28 mouse cellular contexts compared by ENCODE assay signal in genomic region chr4:76766918-76767317, GRCm38 (mm10).
A peak's percentile ranks its signal among the peaks of the same experiment; 100 is the strongest.
DNase-seq lines count a peak whose midpoint lies in the region; ATAC-seq and TF ChIP-seq lines count a peak whose summit lies in the region.
"Had no signal": no experiment of that assay in that cellular context is flagged by ENCODE, and none has a peak within 500 bp of the region (broad histone marks: within the 10 kb centered on the region; RNA-seq: fewer than 3 reads in every experiment).

No protein-coding gene starts in this region.

- peak; percentile 21 for DNase-seq in midbrain, embryonic 11.5 days (ENCODE audit: low spot score, missing footprints)
- no peak for DNase-seq in midbrain, postnatal 0 days (ENCODE audit: low spot score)
- DNase-seq in embryonic facial prominence, embryonic 14.5 days (ENCODE audit: low spot score), result peak; percentile 96
- DNase-seq in stomach, postnatal 0 days (ENCODE audit: low spot score), result no peak
- no peak for DNase-seq in adipocyte (ENCODE audit: low spot score)
- DNase-seq: adrenal gland, adult 2 months; adrenal gland, postnatal 36 days; B cell, adult 2 months; cerebellum, adult 2 months; cerebellum, postnatal 25 days; gastrocnemius, postnatal 25 days; heart, adult 11 months; heart, postnatal 36 days; kidney, adult 18-20 months; kidney, postnatal 36 days; liver, postnatal 0 days; lung, postnatal 36 days; right cerebral cortex, adult 18-20 months; thymus, adult 2 months; thymus, postnatal 4 days had no signal

- no peaks in the 10 kb centered on the region for H3K4me1 ChIP-seq in midbrain, embryonic 11.5 days (ENCODE audit: control insufficient read depth, insufficient read depth, low read length)
- no peaks in the 10 kb centered on the region for H3K4me1 ChIP-seq in midbrain, postnatal 0 days (ENCODE audit: insufficient read depth, low read length)
- peaks cover 6% of the 10 kb centered on the region; the same call in 1 of the 2 replicates for H3K4me1 ChIP-seq in embryonic facial prominence, embryonic 14.5 days (ENCODE audit: control insufficient read depth, insufficient read depth, low read length)
- H3K4me1 ChIP-seq in limb, embryonic 13.5 days, result no peaks in the 10 kb centered on the region
- H3K4me1 ChIP-seq in stomach, postnatal 0 days (replicated peaks; ENCODE audit: control insufficient read depth, insufficient read depth), result no peaks in the 10 kb centered on the region
- H3K4me1 ChIP-seq in hindbrain, embryonic 16.5 days (ENCODE audit: control insufficient read depth, insufficient read depth, low read depth, low read length), result no peaks in the 10 kb centered on the region
- H3K4me1 ChIP-seq: liver, embryonic 12.5 days; midbrain, embryonic 13.5 days; neural tube, embryonic 15.5 days had no signal

- H3K9ac ChIP-seq in midbrain, embryonic 11.5 days (ENCODE audit: low read length), result no peak overlapping the region
- H3K9ac ChIP-seq in midbrain, postnatal 0 days (replicated peaks; ENCODE audit: low read length, poor library complexity, severe bottlenecking), result no peak overlapping the region
- no peak overlapping the region for H3K9ac ChIP-seq in embryonic facial prominence, embryonic 14.5 days (ENCODE audit: low read depth, low read length)
- no peak overlapping the region for H3K9ac ChIP-seq in limb, embryonic 13.5 days
- no peak overlapping the region for H3K9ac ChIP-seq in stomach, postnatal 0 days (ENCODE audit: low read length)
- H3K9ac ChIP-seq in hindbrain, embryonic 16.5 days (ENCODE audit: low read depth, low read length), result no peak overlapping the region
- H3K9ac ChIP-seq: hindbrain, embryonic 14.5 days; liver, embryonic 12.5 days; liver, postnatal 0 days; midbrain, embryonic 13.5 days; neural tube, embryonic 15.5 days had no signal

- 84% methylated on average over 3 of the region's 3 CpGs for WGBS in midbrain, embryonic 11.5 days
- 83% methylated on average over 3 of the region's 3 CpGs for WGBS in midbrain, postnatal 0 days
- 22% methylated on average over 3 of the region's 3 CpGs for WGBS in embryonic facial prominence, embryonic 14.5 days
- WGBS in limb, embryonic 13.5 days, result 50% methylated on average over 3 of the region's 3 CpGs
- 78% methylated on average over 3 of the region's 3 CpGs for WGBS in stomach, postnatal 0 days
- WGBS in hindbrain, embryonic 16.5 days, result 81% methylated on average over 3 of the region's 3 CpGs

- no peaks in the 10 kb centered on the region for H3K27me3 ChIP-seq in midbrain, embryonic 11.5 days (ENCODE audit: control insufficient read depth, insufficient read depth, low read length)
- no peaks in the 10 kb centered on the region for H3K27me3 ChIP-seq in midbrain, postnatal 0 days (ENCODE audit: insufficient read depth, low read length)
- no peaks in the 10 kb centered on the region for H3K27me3 ChIP-seq in embryonic facial prominence, embryonic 14.5 days (replicated peaks; ENCODE audit: control insufficient read depth, insufficient read depth, low read length)
- no peaks in the 10 kb centered on the region for H3K27me3 ChIP-seq in limb, embryonic 13.5 days
- H3K27me3 ChIP-seq in stomach, postnatal 0 days (ENCODE audit: control insufficient read depth, insufficient read depth, low read length), result no peaks in the 10 kb centered on the region
- H3K27me3 ChIP-seq in hindbrain, embryonic 16.5 days (replicated peaks; ENCODE audit: control insufficient read depth, insufficient read depth, low read length), result no peaks in the 10 kb centered on the region
- H3K27me3 ChIP-seq: liver, embryonic 12.5 days; midbrain, embryonic 13.5 days; neural tube, embryonic 15.5 days had no signal

- H3K36me3 ChIP-seq in midbrain, embryonic 11.5 days (ENCODE audit: control insufficient read depth, insufficient read depth, low read length), result no peaks in the 10 kb centered on the region
- H3K36me3 ChIP-seq in midbrain, postnatal 0 days (ENCODE audit: insufficient read depth, low read length), result no peaks in the 10 kb centered on the region
- H3K36me3 ChIP-seq in embryonic facial prominence, embryonic 14.5 days (ENCODE audit: control insufficient read depth, insufficient read depth, low read length), result no peaks in the 10 kb centered on the region
- H3K36me3 ChIP-seq in limb, embryonic 13.5 days, result no peaks in the 10 kb centered on the region
- no peaks in the 10 kb centered on the region for H3K36me3 ChIP-seq in stomach, postnatal 0 days (ENCODE audit: control insufficient read depth, insufficient read depth, low read length)
- H3K36me3 ChIP-seq in hindbrain, embryonic 16.5 days (ENCODE audit: control insufficient read depth, insufficient read depth, low read length), result no peaks in the 10 kb centered on the region
- H3K36me3 ChIP-seq: liver, embryonic 12.5 days; midbrain, embryonic 13.5 days; neural tube, embryonic 15.5 days had no signal

- TF ChIP-seq EP300 in stomach, postnatal 0 days (optimal IDR thresholded peaks at IDR 0.05), result no peak

- H3K4me2 ChIP-seq in midbrain, embryonic 11.5 days, result no peak overlapping the region
- no peak overlapping the region for H3K4me2 ChIP-seq in midbrain, postnatal 0 days (ENCODE audit: low read depth, low read length, poor library complexity, severe bottlenecking)
- H3K4me2 ChIP-seq in embryonic facial prominence, embryonic 14.5 days (ENCODE audit: low read depth, low read length), result no peak overlapping the region
- H3K4me2 ChIP-seq in limb, embryonic 13.5 days (replicated peaks), result no peak overlapping the region
- no peak overlapping the region for H3K4me2 ChIP-seq in stomach, postnatal 0 days (replicated peaks; ENCODE audit: low read depth)
- H3K4me2 ChIP-seq in hindbrain, embryonic 16.5 days (ENCODE audit: low read length), result no peak overlapping the region
- H3K4me2 ChIP-seq: heart, embryonic 11.5 days; hindbrain, embryonic 14.5 days; liver, embryonic 12.5 days; midbrain, embryonic 13.5 days; neural tube, embryonic 15.5 days had no signal

- H3K4me3 ChIP-seq in midbrain, embryonic 11.5 days (ENCODE audit: low read depth, low read length), result no peak overlapping the region
- no peak overlapping the region for H3K4me3 ChIP-seq in midbrain, postnatal 0 days (ENCODE audit: low read depth, low read length)
- no peak overlapping the region for H3K4me3 ChIP-seq in embryonic facial prominence, embryonic 14.5 days (ENCODE audit: low read depth, low read length)
- no peak overlapping the region for H3K4me3 ChIP-seq in limb, embryonic 13.5 days
- no peak overlapping the region for H3K4me3 ChIP-seq in stomach, postnatal 0 days (ENCODE audit: low read depth, low read length)
- H3K4me3 ChIP-seq in hindbrain, embryonic 16.5 days (ENCODE audit: low read length), result no peak overlapping the region
- H3K4me3 ChIP-seq: liver, embryonic 12.5 days; midbrain, embryonic 13.5 days; neural tube, embryonic 15.5 days had no signal

- no peaks in the 10 kb centered on the region for H3K9me3 ChIP-seq in midbrain, embryonic 11.5 days (ENCODE audit: control insufficient read depth, low read length)
- no peaks in the 10 kb centered on the region for H3K9me3 ChIP-seq in midbrain, postnatal 0 days (ENCODE audit: low read length)
- no peaks in the 10 kb centered on the region for H3K9me3 ChIP-seq in embryonic facial prominence, embryonic 14.5 days (ENCODE audit: control insufficient read depth, low read length)
- H3K9me3 ChIP-seq in limb, embryonic 13.5 days, result no peaks in the 10 kb centered on the region
- no peaks in the 10 kb centered on the region for H3K9me3 ChIP-seq in stomach, postnatal 0 days (ENCODE audit: control insufficient read depth, low read length)
- no peaks in the 10 kb centered on the region for H3K9me3 ChIP-seq in hindbrain, embryonic 16.5 days (ENCODE audit: control insufficient read depth, low read length)
- H3K9me3 ChIP-seq: liver, embryonic 12.5 days; midbrain, embryonic 13.5 days; neural tube, embryonic 15.5 days had no signal

- no peak for ATAC-seq in midbrain, embryonic 11.5 days (ENCODE audit: low FRiP score)
- no peak for ATAC-seq in midbrain, postnatal 0 days (ENCODE audit: low FRiP score)
- peak; percentile 97 for ATAC-seq in embryonic facial prominence, embryonic 14.5 days (ENCODE audit: low read depth)
- ATAC-seq in limb, embryonic 13.5 days (ENCODE audit: low FRiP score, low read depth), result peak; percentile 89
- ATAC-seq in stomach, postnatal 0 days (ENCODE audit: low FRiP score, low TSS enrichment), result no peak
- ATAC-seq in hindbrain, embryonic 16.5 days, result no peak
- ATAC-seq: forebrain, embryonic 16.5 days; liver, embryonic 12.5 days; liver, postnatal 0 days; midbrain, embryonic 13.5 days had no signal

- H3K27ac ChIP-seq in midbrain, embryonic 11.5 days (ENCODE audit: low read depth, low read length), result no peak overlapping the region
- no peak overlapping the region for H3K27ac ChIP-seq in midbrain, postnatal 0 days (ENCODE audit: low read depth, low read length)
- H3K27ac ChIP-seq in embryonic facial prominence, embryonic 14.5 days (replicated peaks; ENCODE audit: low read depth, low read length), result peak overlapping the region; percentile 59; the same call in 1 of the 2 replicates
- no peak overlapping the region for H3K27ac ChIP-seq in limb, embryonic 13.5 days
- H3K27ac ChIP-seq in stomach, postnatal 0 days (replicated peaks), result no peak overlapping the region
- H3K27ac ChIP-seq in hindbrain, embryonic 16.5 days (ENCODE audit: low read depth, low read length), result no peak overlapping the region
- H3K27ac ChIP-seq: hindbrain, embryonic 14.5 days; liver, embryonic 12.5 days; midbrain, embryonic 13.5 days; neural tube, embryonic 15.5 days had no signal

- TF ChIP-seq CTCF in midbrain, postnatal 0 days (IDR thresholded peaks at IDR 0.05), result no peak
- TF ChIP-seq CTCF in stomach, postnatal 0 days (IDR thresholded peaks at IDR 0.05; ENCODE audit: low read depth), result no peak

Comparison
In these comparisons a context has a peak if more than half of its experiments do, and no peak if none do; other contexts are left out.
1. DNase-seq: peak in midbrain, embryonic 11.5 days (single experiment) and embryonic facial prominence, embryonic 14.5 days (single experiment); none in midbrain, postnatal 0 days (single experiment), stomach, postnatal 0 days (single experiment) and adipocyte (single experiment).
2. ATAC-seq: peak in embryonic facial prominence, embryonic 14.5 days (single experiment) and limb, embryonic 13.5 days (single experiment); none in midbrain, embryonic 11.5 days (single experiment), midbrain, postnatal 0 days (single experiment), stomach, postnatal 0 days (single experiment) and hindbrain, embryonic 16.5 days (single experiment).